Mouse (Mus musculus) embryo, embryonic 10 days (tissue): ENCODE results near the gene Gm43191.
A peak's percentile ranks its signal among the peaks of the same experiment; 100 is the strongest.
"Not testable (repeated sequence)": the region's sequence is repeated elsewhere in the genome, so short reads cannot be mapped to it uniquely, and the experiment has no call there.

Experiments used
- DNase-seq: peaks from one replicate; pipeline ENCODE4 v3.0.0-alpha.2; 2015; ENCODE audit warnings: low spot score

Gm43191 gene

GRCm38 (mm10) chr3:116681160-116681559 lies at the start of gene Gm43191:
TSS of gene Gm43191 (minus strand) at chr3:116681260.
- DNase-seq: no peak

DNA sequence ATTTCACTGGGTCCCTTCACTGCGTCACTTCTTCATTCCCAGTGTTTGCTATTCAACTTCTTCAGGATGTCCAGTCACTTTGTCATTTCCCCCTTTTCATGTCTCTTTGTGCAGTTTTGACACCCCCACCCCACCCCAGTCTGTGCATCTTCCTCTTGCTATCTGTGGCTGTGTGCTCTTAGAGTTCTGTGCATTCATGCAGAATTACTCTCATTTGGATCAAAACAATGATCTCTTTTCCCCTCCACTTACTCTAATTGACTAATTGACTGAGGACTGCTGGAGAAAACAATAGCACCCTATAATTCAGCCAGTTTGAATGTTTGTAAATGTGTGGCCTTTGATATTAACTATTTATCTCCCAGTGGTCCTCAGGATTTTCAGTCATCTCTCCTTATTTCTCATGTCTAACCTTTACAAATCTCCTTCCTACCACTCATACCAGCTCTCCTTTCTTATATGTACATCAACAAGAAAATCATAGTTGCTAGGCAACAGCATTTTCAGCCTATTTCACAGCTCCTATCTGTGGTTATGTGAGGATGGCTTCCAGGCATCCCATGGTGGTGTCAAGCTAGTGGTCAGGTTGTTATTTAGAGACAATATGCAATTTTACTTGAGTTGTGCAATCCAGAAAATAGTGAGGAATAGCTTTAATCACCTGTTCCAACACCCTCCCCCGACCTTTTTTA lies 48.6 kb upstream of the Gm43191 start:
- no peak for DNase-seq

- no peak for DNase-seq
Measured at GRCm38 (mm10) chr3:116726807-116727206, 45.7 kb upstream of the Gm43191 start.

GRCm38 (mm10) chr3:116723496-116724481 lies 42.7 kb upstream of the Gm43191 start:
- DNase-seq: no peak

DNA sequence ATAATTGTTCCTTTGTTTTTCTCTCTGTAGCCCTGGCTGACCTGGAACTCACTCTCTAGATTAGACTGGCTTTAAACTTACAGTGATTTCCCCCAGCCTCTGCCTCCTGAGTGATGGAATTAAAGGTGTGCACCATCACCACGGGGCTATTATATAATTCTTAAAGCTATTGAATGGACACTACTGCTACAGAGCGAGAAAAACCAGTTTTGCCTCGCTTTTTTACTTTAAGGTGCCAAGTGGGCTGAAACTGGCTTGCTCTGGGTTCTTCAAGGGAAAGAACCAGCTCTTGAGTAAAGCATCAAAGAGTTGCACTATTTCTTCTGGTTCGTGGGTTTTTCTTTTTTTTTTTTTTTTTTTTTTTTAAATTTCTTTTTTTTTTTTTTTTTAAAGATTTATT lies 41.9 kb upstream of the Gm43191 start:
- DNase-seq: no peak

DNA sequence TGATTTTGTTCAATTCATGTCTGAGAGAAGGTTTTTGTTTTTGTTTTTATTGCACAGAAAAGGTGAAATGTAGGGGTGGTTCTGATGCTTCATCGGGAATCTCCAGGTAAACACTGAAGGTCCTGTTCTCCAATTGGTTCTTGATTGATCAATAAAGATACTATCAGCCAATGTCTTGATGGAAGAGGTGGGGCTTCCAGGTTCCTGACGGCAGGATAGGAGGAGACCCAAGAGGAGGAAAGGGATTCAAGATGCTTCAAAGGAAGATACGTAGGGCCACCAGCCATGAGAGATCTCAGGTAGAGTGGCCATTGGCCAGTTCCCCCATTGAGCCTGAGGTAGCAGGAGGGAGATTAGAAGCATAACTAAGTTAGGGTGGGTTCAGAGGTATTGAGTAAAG lies 37.9 kb upstream of the Gm43191 start:
- DNase-seq: no peak

DNA sequence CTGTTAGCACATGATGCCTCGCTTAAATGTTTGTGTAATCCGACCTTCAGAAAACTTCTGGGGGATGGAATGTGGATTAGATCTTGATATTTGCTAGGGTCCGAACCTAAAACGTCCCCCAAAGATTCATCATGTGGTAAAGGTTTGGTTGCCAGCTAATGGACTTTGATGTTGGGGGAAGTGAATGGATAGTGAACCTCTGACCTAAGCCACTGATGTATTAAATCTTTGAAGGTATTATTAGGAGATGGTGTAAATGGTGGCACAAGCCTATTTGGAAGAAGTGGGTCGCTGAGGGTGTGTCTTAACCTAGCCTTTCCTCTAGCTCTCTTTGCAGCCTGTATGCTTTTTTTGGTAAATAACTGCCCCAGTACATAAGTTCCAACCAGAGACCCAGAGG lies 32.0 kb upstream of the Gm43191 start:
- no peak for DNase-seq

GRCm38 (mm10) chr3:116712436-116712881 lies 31.4 kb upstream of the Gm43191 start, which contains the start of gene Slc35a3:
TSS of gene Slc35a3 (minus strand) at chr3:116712831.
- no peak for DNase-seq

DNA sequence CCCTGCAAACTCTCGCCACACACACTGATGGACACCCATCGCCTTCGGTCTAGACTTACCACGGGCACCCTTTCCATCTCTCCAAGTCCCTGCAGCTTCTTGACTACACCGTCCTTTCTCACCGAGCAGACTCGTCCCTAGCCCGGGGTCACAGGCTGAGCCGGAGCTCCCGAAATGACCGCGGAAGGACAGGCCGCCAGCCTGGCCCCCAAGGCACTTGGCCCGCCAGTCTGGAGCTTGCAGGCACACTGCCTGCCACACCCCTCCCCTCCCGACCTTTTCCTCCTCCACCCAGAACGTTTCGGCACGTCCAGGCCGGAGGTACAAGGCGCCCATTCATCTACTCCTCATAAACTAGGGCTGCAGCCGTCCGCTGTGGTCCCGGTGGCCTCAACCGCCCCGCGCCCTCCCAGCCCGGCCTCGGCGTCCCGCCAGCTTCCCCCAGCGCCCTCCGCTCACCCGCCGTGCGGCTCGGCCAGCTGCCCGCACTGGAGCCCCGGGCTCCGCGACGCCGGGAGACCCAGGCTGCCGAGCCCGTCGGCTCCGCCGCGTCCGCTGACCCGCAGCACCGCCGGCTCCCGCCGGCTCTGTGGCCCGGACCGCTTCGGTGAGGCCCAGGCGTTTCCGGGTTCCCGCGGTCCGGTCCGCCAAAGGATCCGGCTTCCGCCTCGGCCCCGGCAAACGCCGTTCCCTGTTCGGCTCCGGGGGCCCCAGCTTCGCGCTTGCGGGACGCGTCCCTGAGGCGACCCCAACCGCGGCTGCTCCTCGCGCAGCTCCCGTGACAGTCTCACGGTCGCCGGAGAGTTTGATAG lies 30.8 kb upstream of the Gm43191 start:
- DNase-seq: peak; percentile 69

DNA sequence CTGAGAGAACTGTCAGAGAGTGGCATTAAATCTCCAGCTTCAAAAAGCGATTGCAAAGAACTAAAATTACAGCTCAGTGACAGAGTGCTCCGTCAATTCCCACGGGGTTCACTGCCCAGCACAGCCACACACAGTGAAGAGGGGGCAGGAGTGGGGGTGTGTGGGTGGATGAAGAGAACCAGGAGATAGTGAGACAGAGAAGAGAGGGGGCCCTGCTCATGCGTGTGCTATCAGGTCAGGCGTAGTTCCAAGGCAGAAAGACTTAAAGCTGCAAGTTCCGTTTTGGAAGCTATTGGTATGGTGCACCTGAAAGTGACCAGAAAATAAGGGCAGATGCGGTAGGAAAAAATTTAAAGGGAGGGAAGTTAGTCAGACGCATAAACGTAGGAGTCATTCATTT lies 29.9 kb upstream of the Gm43191 start:
- no peak for DNase-seq

DNA sequence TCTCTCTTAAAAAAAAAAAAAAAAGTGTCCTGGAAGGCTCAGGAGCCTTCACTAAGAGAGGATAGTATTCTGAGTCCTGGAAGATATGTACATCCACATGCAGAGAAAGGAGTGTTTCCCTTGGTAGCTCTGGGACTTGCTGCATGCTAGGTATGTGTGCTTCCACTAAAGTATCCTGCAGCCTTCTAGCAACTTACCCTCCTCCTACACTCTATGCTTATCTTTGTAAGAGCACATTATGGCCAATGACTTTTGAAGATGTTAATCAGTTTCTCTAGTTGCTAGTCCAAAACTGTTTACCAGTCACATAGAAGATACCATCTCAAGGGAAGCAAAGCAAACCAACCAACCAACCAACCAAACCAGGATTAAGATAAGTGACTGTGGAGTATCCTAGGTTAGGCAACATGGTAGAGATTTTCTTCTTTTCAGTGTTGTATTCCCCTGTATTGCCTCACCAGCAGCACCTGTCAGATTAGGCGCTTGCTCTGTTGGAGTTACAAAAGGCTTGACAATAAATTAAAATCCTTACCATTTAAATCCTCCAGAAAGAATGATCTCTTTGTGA lies 24.7 kb upstream of the Gm43191 start:
- DNase-seq: no peak

GRCm38 (mm10) chr3:116703835-116704234 lies 22.8 kb upstream of the Gm43191 start:
- DNase-seq: no peak

DNA sequence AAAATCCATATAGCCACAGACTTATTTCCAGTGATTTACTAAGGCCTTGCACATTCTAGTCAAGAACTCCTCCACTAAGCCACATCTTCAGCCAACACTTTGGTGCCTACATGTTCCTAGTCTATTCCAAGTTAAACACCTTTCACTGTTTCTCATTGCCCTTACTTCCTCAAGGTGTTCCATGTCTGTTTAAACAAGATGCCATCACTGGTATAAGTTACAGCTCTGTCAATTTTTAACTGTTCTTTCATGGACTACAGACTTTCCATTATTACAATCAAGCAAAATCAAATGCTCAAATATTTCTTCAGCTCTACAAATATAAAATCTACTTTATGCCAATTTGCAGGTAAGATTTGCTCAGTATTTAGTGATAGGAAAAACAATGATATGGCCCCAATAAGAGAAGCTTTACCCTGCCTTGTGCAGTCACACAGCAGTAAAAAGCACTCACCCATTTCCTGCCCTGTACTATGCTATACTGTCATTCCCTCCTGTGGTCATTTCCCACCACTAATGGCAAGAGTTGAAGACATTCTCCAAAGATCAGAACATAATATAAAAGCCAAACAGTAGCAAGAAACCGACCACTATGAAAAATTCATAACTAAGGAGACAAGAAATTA lies 21.7 kb upstream of the Gm43191 start:
- no peak for DNase-seq

- DNase-seq: no peak
Measured at GRCm38 (mm10) chr3:116701601-116702000, 20.5 kb upstream of the Gm43191 start.

GRCm38 (mm10) chr3:116698786-116699185 lies 17.7 kb upstream of the Gm43191 start:
- DNase-seq: no peak

DNA sequence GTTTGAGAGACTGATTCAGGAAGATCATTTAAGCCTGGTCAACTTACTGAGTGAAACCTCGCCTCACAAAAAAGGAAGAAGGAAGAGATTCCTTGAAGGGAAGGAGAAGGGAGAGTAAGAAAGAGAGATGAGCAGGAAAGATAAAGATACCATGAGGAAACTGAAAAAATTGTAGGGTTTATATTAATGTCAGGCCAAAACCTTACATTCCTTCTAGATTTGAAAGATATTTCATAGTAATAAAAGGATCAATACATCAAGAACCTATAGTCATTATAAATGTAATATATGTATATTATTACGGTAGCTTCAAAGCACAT lies 14.6 kb upstream of the Gm43191 start:
- no peak for DNase-seq

DNA sequence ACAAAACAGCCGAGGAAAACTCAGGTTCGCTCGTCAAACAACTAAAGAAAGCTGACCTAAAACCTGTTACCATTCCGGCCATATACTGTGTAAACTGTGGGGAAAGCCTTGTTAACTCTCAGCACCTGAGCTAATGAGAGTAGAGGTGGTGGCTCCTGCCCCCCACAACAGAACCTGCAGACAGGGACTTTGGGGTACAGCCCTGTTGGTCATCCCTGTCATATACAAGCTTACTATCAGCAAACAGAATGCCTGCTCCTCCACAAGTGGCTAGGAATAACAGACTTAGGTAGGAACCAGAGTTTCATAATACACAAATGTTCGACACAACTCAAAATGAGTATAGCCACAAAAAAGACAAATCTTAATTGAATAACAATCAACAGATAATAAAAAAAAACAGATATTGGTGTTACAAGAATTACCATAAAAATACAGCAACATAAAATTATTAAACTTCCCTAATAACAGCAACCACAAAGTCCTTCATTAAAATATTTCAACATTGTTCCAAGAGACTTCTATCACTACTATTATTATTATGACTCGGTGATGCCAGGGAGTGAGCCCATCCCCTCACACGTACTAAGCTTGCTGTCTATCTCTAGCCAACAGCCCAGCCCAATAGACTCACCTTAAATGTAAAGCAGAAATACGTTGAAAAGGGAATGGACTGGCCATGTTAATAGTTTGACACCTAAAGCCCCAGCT lies 14.1 kb upstream of the Gm43191 start:
- no peak for DNase-seq

- DNase-seq: no peak
Measured at GRCm38 (mm10) chr3:116694312-116694711, 13.3 kb upstream of the Gm43191 start.

GRCm38 (mm10) chr3:116664281-116664680 lies 16.8 kb downstream of the Gm43191 start:
- not testable (repeated sequence) for DNase-seq

DNA sequence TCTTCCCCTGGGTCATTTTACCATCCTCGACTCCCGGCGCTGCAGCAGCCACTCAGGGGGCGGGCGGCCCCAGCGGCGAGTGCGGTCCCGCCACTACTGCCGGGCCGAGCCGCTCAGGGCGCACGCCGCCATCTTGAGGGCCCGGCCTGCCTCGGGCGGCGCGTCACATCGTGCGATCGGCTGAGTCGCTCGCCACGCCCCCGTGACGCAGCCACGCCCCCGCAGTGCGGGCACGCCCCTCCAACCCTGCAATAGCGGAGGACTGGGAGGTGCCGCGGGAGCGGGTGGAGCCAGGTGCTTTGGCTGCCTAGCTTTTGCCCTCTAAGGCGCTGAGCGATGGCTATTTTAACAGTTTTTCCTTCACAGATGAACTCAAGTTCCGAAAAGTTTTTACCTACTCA lies 18.6 kb downstream of the Gm43191 start, which contains the start of gene Mfsd14a:
Gene Mfsd14a (minus strand): TSS at position 215 of the 401 bp plus-strand sequence.
- peak; percentile 98 for DNase-seq
